Mouse (Mus musculus) limb, embryonic 14.5 days (tissue): ENCODE data around the gene 4833427G06Rik. TPM values are rescaled to one million over a fixed set of nuclear protein-coding genes. Genes with fewer than 3 reads are reported as not detected.
A peak's percentile ranks its signal among the peaks of the same experiment; 100 is the strongest.

Experiments
- ATAC-seq: fragments of 200-750 bp; cut with Nextera tagmentation; 2 replicates; pipeline ENCODE4 v1.8.0; 2017; ENCODE audit warnings: low read depth, moderate number of reproducible peaks, moderate TSS enrichment; ENCODE audit not compliant: low FRiP score
- DNase-seq: peaks from one replicate; pipeline ENCODE4 v3.0.0-alpha.2; 2015; ENCODE audit warnings: low spot score
- H3K27ac ChIP-seq: fragments of 300-500 bp; sonication (generic); replicated peaks from 2 replicates; pipeline ENCODE4 v1.5.1; 2014; ENCODE audit warnings: low read depth, mild to moderate bottlenecking, low read length, moderate library complexity, mixed read lengths
- H3K27me3 ChIP-seq: fragments of 300-500 bp; sonication (generic); 2 replicates; pipeline ENCODE4 v1.6.1; 2014; ENCODE audit warnings: low read length, mixed read lengths; ENCODE audit not compliant: control insufficient read depth, insufficient read depth
- H3K36me3 ChIP-seq: fragments of 300-500 bp; sonication (generic); 2 replicates; pipeline ENCODE4 v1.6.1; 2014; ENCODE audit warnings: mild to moderate bottlenecking, low read length, moderate library complexity, mixed read lengths; ENCODE audit not compliant: control insufficient read depth, insufficient read depth
- H3K4me1 ChIP-seq: fragments of 300-500 bp; sonication (generic); 2 replicates; pipeline ENCODE4 v1.6.1; 2014; ENCODE audit warnings: antibody characterized with exemption, low read length, mixed read lengths; ENCODE audit not compliant: control insufficient read depth, insufficient read depth
- H3K4me2 ChIP-seq: fragments of 300-500 bp; sonication (generic); replicated peaks from 2 replicates; pipeline ENCODE4 v1.6.1; 2014; ENCODE audit warnings: low read depth, mild to moderate bottlenecking, low read length, moderate library complexity; ENCODE audit not compliant: severe bottlenecking
- H3K4me3 ChIP-seq: fragments of 300-500 bp; sonication (generic); replicated peaks from 2 replicates; pipeline ENCODE4 v1.5.1; 2014; ENCODE audit warnings: low read length
- H3K9ac ChIP-seq: fragments of 300-500 bp; sonication (generic); 2 replicates; pipeline ENCODE4 v1.6.1; 2014; ENCODE audit warnings: mild to moderate bottlenecking, low read depth, low read length, moderate library complexity; ENCODE audit not compliant: severe bottlenecking
- H3K9me3 ChIP-seq: fragments of 300-500 bp; sonication (generic); 2 replicates; pipeline ENCODE4 v1.6.1; 2016; ENCODE audit warnings: low read length; ENCODE audit not compliant: control insufficient read depth
- POLR2A ChIP-seq: fragments of 200-500 bp; IDR thresholded peaks from 2 replicates; pipeline ENCODE4 v1.8.0; 2012; ENCODE audit warnings: inconsistent platforms, mild to moderate bottlenecking, moderate library complexity, borderline replicate concordance; ENCODE audit not compliant: insufficient read depth, insufficient read length; ENCODE audit errors: extremely low read depth
- WGBS: fragments of 180-500 bp; shearing (Covaris S2); extraction: QIAGEN DNeasy Blood & Tissue Kit; methylation state at CpG from one replicate; pipeline ENCODE4 v1.1.7; 2014; 5-methylcytosine and 5-hydroxymethylcytosine counted together
- polyA plus RNA-seq, 2 experiments: library from polyadenylated mRNA; depleted of rRNA in 1 of 2; stranded (reverse) in 1 of 2; unstranded in 1 of 2; fragments of >200 nt; fragmentation: Nextera tagmentation in 1 of 2; extraction: Ambion mirVana in 1 of 2; gene quantifications; 2 replicates each; pipeline versions ENCODE4 v1.2.1 to v1.2.3; 2012 to 2014

Gene 4833427G06Rik
- polyA plus RNA-seq, 2 experiments, result 0.06 TPM; not detected in 1

DNA sequence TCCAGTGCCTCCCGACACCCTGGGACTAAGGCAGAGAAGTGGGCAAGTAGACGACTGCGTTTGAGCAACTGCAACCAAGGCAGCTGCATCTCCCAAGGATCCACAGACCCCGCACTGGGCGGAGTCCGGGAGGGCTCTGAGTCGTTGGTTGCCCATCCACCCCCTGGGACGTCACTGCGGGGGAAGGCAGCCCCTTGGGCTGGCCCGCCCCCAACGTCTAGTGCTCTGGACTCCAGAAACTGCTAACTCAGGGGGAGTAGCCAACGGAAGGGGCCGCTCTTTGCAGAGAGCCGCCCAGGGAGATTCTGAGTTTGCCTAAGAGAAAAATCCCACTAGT lies 24.9 kb downstream of the 4833427G06Rik start, which contains the start of gene Layn:
Gene Layn (minus strand): TSS at position 116 of the 337 bp plus-strand sequence.
- peak within 1 kb of the TSS; percentile 55 for H3K9ac ChIP-seq
- H3K36me3 ChIP-seq, result no peaks in the 10 kb centered on the region
- peak within 1 kb of the TSS; percentile 81 for H3K4me2 ChIP-seq
- no peaks in the 10 kb centered on the region for H3K27me3 ChIP-seq
- peaks cover 13% of the 10 kb centered on the region; the same call in 1 of the 2 replicates for H3K4me1 ChIP-seq
- WGBS, result 0% methylated on average over 14 of the region's 14 CpGs
- no peaks in the 10 kb centered on the region for H3K9me3 ChIP-seq
- H3K4me3 ChIP-seq, result peak within 1 kb of the TSS; percentile 48
- TF ChIP-seq POLR2A, result 0 out of 2 replicates have a peak, but pooled peaks have one; percentile 22
- H3K27ac ChIP-seq, result peak within 1 kb of the TSS; percentile 76
- ATAC-seq (peak; percentile 88), DNase-seq (peak; percentile 85)

DNA sequence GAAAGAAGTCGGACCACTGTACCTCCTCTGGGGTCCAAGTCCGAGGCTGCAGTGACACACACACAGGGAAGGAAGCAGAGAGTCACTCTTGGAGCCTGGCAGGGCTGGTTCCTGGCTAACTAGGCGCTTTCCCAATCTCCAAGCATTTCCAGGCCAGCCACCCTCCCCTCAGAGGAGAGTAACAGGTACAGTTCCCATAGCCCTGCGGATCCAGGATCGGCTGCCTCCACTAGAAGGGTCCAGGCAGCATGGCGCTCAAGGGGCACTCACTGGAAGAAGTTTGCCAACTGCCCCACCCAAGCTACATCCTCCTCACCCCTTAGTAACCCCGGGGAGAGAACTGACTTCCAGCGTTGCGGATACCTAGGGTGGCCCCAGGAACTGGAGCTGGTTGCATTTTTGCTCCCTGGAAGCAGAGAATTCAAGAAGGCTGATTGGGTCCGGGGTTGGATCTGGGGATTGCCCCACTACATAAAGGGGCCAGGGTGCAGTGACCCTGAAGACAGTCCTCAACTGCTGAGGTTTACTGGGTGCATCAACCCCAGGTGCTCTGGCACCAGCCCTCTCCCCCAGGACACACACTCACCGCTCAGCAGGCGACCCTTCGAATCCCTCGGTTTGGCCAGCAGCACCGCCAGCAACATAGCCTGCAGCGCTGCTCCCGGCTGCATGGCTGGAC lies 25.4 kb downstream of the 4833427G06Rik start:
- H3K27me3 ChIP-seq, result no peaks in the 10 kb centered on the region
- WGBS, result 0% methylated on average over 17 of the region's 17 CpGs
- peak; percentile 17; the same call in 1 of the 2 replicates for ATAC-seq
- H3K9ac ChIP-seq, result peak overlapping the region; percentile 55
- no peaks in the 10 kb centered on the region for H3K9me3 ChIP-seq
- H3K4me1 ChIP-seq, result peaks cover 13% of the 10 kb centered on the region; the same call in 1 of the 2 replicates
- H3K4me3 ChIP-seq, result peak overlapping the region; percentile 48
- TF ChIP-seq POLR2A, result no peak
- peak overlapping the region; percentile 81 for H3K4me2 ChIP-seq
- H3K27ac ChIP-seq, result peak overlapping the region; percentile 76
- no peaks in the 10 kb centered on the region for H3K36me3 ChIP-seq
- no peak for DNase-seq

DNA sequence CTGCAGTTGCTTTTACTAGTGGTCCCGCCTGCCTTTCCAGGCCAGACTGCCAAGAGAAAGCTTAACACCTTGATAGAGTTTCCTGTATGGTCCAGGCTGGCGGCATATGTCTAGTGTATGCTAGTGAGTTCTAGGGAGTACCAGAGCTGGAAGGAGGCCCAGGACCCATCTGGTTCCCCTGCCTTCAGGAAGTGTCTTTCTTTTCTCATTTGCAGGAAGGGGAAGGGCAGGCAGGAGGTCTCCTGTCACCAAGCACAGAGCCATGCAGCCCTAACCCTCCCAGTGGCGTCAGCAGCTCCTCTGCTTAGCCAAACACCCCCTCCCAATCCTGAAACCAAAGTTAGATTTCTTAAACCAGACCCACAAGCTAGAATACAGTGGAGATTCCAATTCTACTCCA lies 26.1 kb downstream of the 4833427G06Rik start:
- TF ChIP-seq POLR2A, result no peak
- 0 out of 2 replicates have a peak overlapping the region, but pooled peaks have one; percentile 8 for H3K27ac ChIP-seq
- peak overlapping the region; percentile 55; the same call in 1 of the 2 replicates for H3K9ac ChIP-seq
- peak overlapping the region; percentile 48 for H3K4me3 ChIP-seq
- H3K36me3 ChIP-seq, result no peaks in the 10 kb centered on the region
- DNase-seq (peak; percentile 83), ATAC-seq (peak; percentile 73)
- H3K4me2 ChIP-seq, result peak overlapping the region; percentile 81
- H3K4me1 ChIP-seq, result peaks cover 13% of the 10 kb centered on the region; the same call in 1 of the 2 replicates
- no peaks in the 10 kb centered on the region for H3K27me3 ChIP-seq
- WGBS, result 9% methylated on average over 3 of the region's 3 CpGs
- H3K9me3 ChIP-seq, result no peaks in the 10 kb centered on the region

DNA sequence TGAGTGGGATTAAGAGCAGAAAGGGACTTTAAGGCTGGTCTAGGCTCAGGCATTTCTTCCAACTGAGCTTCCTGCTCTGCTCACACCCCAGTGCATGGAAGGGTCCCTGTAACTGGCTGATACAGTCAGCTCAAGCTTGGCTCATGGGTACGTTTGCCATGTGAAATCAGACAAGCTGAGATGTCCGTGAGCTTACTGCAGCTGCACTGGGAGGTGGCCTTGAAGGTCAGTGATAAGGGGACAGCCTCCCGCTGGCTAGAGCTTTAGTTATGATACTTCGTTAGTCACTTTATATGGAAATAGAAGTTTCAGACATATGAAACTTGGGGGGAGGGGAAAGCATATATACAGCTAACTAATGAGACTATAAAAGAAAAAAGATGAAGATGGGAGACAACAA lies 31.1 kb downstream of the 4833427G06Rik start:
- no peaks in the 10 kb centered on the region for H3K27me3 ChIP-seq
- H3K9ac ChIP-seq, result no peak overlapping the region
- no peak overlapping the region for H3K4me3 ChIP-seq
- H3K4me1 ChIP-seq, result peaks cover 3% of the 10 kb centered on the region; the same call in 1 of the 2 replicates
- H3K4me2 ChIP-seq, result no peak overlapping the region
- 79% methylated on average over 4 of the region's 4 CpGs for WGBS
- no peak for DNase-seq
- no peak overlapping the region for H3K27ac ChIP-seq
- TF ChIP-seq POLR2A, result no peak
- H3K9me3 ChIP-seq, result no peaks in the 10 kb centered on the region
- no peak for ATAC-seq
- H3K36me3 ChIP-seq, result no peaks in the 10 kb centered on the region

DNA sequence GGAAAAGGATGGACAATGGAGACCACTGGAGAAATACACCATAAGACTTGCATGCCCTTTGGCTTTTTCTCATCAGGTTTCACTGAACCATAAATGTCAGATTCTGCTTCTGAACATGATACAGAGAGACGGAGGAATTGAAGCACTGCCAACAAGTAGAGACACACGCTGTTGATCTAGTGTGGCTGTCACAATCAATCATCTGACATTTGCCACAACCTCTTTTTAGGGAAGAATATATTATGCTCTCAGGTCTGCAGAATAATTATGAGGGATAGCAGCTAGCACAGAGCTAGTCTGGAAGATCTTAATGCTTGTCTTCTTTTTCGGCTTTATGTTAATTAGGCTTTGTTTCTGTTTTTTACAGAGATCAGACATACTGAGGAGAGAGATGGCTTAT lies 33.7 kb downstream of the 4833427G06Rik start:
- WGBS, result 54% methylated on average over 3 of the region's 3 CpGs
- H3K27ac ChIP-seq, result no peak overlapping the region
- H3K4me1 ChIP-seq, result no peaks in the 10 kb centered on the region

More for the DNA sequence above, 33.7 kb downstream of the 4833427G06Rik start:
- TF ChIP-seq POLR2A, result no peak
- Histone ChIP-seq H3K4me2 (no peak overlapping the region), H3K4me3 (no peak overlapping the region), H3K9ac (no peak overlapping the region), H3K27me3 (no peaks in the 10 kb centered on the region), H3K9me3 (no peaks in the 10 kb centered on the region), H3K36me3 (no peaks in the 10 kb centered on the region)
- DNase-seq, result no peak
- no peak for ATAC-seq
